Mouse (Mus musculus): Measurements from ENCODE around the gene 4930430F08Rik.

- no peak for TF ChIP-seq ZNF384 (IDR thresholded peaks at IDR 0.05; ENCODE audit: low read depth, low read length)
- TF ChIP-seq MAFK (IDR thresholded peaks at IDR 0.05; ENCODE audit: insufficient read depth, low read depth, low read length), result no peak
- TF ChIP-seq CHD2 (IDR thresholded peaks at IDR 0.05; ENCODE audit: low read depth, low read length), result no peak
- no peak for TF ChIP-seq HCFC1 (IDR thresholded peaks at IDR 0.05; ENCODE audit: borderline replicate concordance, insufficient read depth, low read length)
- TF ChIP-seq ZC3H11A (IDR thresholded peaks at IDR 0.05; ENCODE audit: borderline replicate concordance, low read depth, low read length), result no peak
Observed at GRCm38 (mm10) chr10:100524499-100525390, 65.5 kb downstream of the 4930430F08Rik start.
